Mouse (Mus musculus) embryonic fibroblast, embryonic 13.5 days (primary cell): Measurements from ENCODE around the gene Wdfy3.

Source experiments
- CTCF ChIP-seq: IDR thresholded peaks from 2 replicates; pipeline ENCODE4 v1.5.1; 2011; ENCODE audit warnings: mild to moderate bottlenecking, control low read depth, low read length, moderate library complexity, borderline replicate concordance; ENCODE audit not compliant: insufficient read depth
- POLR2A ChIP-seq: IDR thresholded peaks from 2 replicates; pipeline ENCODE4 v1.6.1; 2011; ENCODE audit warnings: low read depth, mild to moderate bottlenecking, control low read depth, low read length, moderate library complexity

- TF ChIP-seq POLR2A (no peak), CTCF (no peak)
Measured at GRCm38 (mm10) chr5:102008712-102009111, 61.0 kb downstream of the Wdfy3 start.
